Mouse (Mus musculus) adrenal gland (tissue): Measurements from ENCODE around the gene Lin52.

Experiments
- intact Hi-C: fragments of 180-260 bp; cut with DNase I; formaldehyde crosslinking; loops from one replicate; pipeline ENCODE4 v1.15.1; 2025
- long read RNA-seq, 2 experiments: library from polyadenylated mRNA; unstranded; transcript quantifications; one replicate each; pipeline ENCODE4 v2.0.0; 2020; ENCODE audit warnings: borderline replicate concordance in 1 of 2; ENCODE audit not compliant: insufficient replicate concordance in 1 of 2

Lin52 gene
- long read RNA-seq, experiment 1, transcript Lin52-201 (6 exons, 2,270 nt), result major isoform, 19 of 25 reads
- long read RNA-seq, experiment 1, partial matches to known transcripts, result 2 of 25 reads
- long read RNA-seq, experiment 1, other reads (novel, unspliced or antisense), result 4 of 25 reads
- long read RNA-seq, experiment 2, transcript Lin52-201 (6 exons, 2,270 nt), result major isoform, 25 of 27 reads
- long read RNA-seq, experiment 2, partial matches to known transcripts, result 1 of 27 reads
- long read RNA-seq, experiment 2, other reads (novel, unspliced or antisense), result 1 of 27 reads

- intact Hi-C loops, result no loop called here
These were observed at the start of gene Lin52, which contains the start of gene Aldh6a1 for GRCm38 (mm10) chr12:84450718-84451646. Lin52 (plus strand) TSS chr12:84451422. Aldh6a1 (minus strand) TSS chr12:84451004.

GRCm38 (mm10) chr12:84402923-84403322 lies 48.3 kb upstream of the Lin52 start:
- intact Hi-C loops, result no loop called here

- intact Hi-C loops, result no loop called here
These were observed 46.7 kb upstream of the Lin52 start for GRCm38 (mm10) chr12:84404541-84404940.

- intact Hi-C loops, result no loop called here
These were observed 44.0 kb upstream of the Lin52 start for GRCm38 (mm10) chr12:84407259-84407658.

GRCm38 (mm10) chr12:84407874-84408818 lies 43.1 kb upstream of the Lin52 start:
- intact Hi-C loops, result no loop called here

GRCm38 (mm10) chr12:84408819-84409507 lies 42.3 kb upstream of the Lin52 start, which contains the start of the genes Entpd5 and Bbof1:
Entpd5 (minus strand) TSS chr12:84409029.
Bbof1 (plus strand) TSS chr12:84409071.
- intact Hi-C loops, result no loop called here

GRCm38 (mm10) chr12:84416834-84417604 lies 34.2 kb upstream of the Lin52 start, which contains the start of gene Rnf113a2:
Rnf113a2 (plus strand) TSS chr12:84417196.
- intact Hi-C loops, result no loop called here

GRCm38 (mm10) chr12:84417605-84417922 lies 33.7 kb upstream of the Lin52 start:
- intact Hi-C loops, result no loop called here

GRCm38 (mm10) chr12:84423990-84424389 lies 27.2 kb upstream of the Lin52 start:
- intact Hi-C loops, result no loop called here

GRCm38 (mm10) chr12:84429825-84430224 lies 21.4 kb upstream of the Lin52 start:
- intact Hi-C loops, result no loop called here

GRCm38 (mm10) chr12:84438697-84439096 lies 12.5 kb upstream of the Lin52 start:
- intact Hi-C loops, result no loop called here

- intact Hi-C loops, result no loop called here
These were observed 8.7 kb upstream of the Lin52 start for GRCm38 (mm10) chr12:84442526-84442925.

- intact Hi-C loops, result no loop called here
These were observed 3.8 kb upstream of the Lin52 start for GRCm38 (mm10) chr12:84447386-84447785.

- intact Hi-C loops, result no loop called here
These were observed 3.0 kb upstream of the Lin52 start for GRCm38 (mm10) chr12:84448181-84448580.

GRCm38 (mm10) chr12:84449887-84450286 lies 1.3 kb upstream of the Lin52 start:
- intact Hi-C loops, result no loop called here

GRCm38 (mm10) chr12:84450351-84450717 lies 888 bp upstream of the Lin52 start:
- intact Hi-C loops, result no loop called here

- intact Hi-C loops, result no loop called here
These were observed 579 bp downstream of the Lin52 start for GRCm38 (mm10) chr12:84451801-84452200.

- intact Hi-C loops, result no loop called here
These were observed 5.7 kb downstream of the Lin52 start for GRCm38 (mm10) chr12:84456911-84457310.

GRCm38 (mm10) chr12:84459845-84460244 lies 8.6 kb downstream of the Lin52 start:
- intact Hi-C loops, result no loop called here

- intact Hi-C loops, result no loop called here
These were observed 10.2 kb downstream of the Lin52 start for GRCm38 (mm10) chr12:84461416-84461815.
